Mouse (Mus musculus) G1E (cell line): ENCODE results near the gene Fam69a.

ENCODE experiments used
- CTCF ChIP-seq: IDR thresholded peaks from 2 replicates; pipeline ENCODE4 v1.5.1; 2012; ENCODE audit warnings: low read depth, low read length, inconsistent platforms, mixed read lengths
- TAL1 ChIP-seq: conservative IDR thresholded peaks from 2 replicates; pipeline ENCODE4 v1.6.1; 2012; ENCODE audit warnings: low read depth, low read length, inconsistent platforms, mixed read lengths

GRCm38 (mm10) chr5:107949607-107950006, 37.3 kb downstream of the Fam69a start:
- no peak for TF ChIP-seq CTCF
- no peak for TF ChIP-seq TAL1
